Mouse (Mus musculus): ENCODE measurements around the gene Smu1.

- TF ChIP-seq CTCF (IDR thresholded peaks at IDR 0.05; ENCODE audit: low read depth, low read length) (no peak), POLR2A (IDR thresholded peaks at IDR 0.05; ENCODE audit: borderline replicate concordance, low read depth, low read length) (peak; percentile 75)
Measured at GRCm38 (mm10) chr4:40702797-40703709, 54.7 kb downstream of the Smu1 start, which contains the start of gene Aptx.
